Comparison of ENCODE assay signal across 16 mouse cellular contexts in the genomic region with DNA sequence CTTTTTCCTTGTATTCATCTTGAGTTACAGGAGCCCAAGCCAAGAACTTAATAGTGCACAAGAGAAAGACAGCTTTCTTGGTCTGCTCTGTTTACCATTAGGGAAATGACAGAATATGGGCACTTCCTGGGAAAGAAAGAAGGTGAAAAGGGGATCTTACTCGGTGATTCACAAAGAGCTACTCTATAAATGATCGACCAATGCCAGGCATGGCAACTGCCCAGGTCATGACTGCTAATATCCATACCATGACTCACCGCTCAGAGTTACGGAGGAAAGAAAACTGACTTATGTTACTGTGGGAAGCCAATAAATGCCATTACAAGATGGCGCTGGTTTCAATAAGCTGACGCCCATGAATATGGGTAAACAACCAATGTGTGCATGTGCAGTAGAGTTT.
"Had no signal": no experiment of that assay in that cellular context is flagged by ENCODE, and none has a peak within 500 bp of the region (broad histone marks: within the 10 kb centered on the region; RNA-seq: fewer than 3 reads in every experiment).

No protein-coding gene starts in this region.

- DNase-seq: liver, postnatal 0 days; lung, adult 2 months; lung, postnatal 14 days; lung, postnatal 36 days; right cerebral cortex, postnatal 14 days; thymus, adult 18-20 months; thymus, postnatal 36 days had no signal

- H3K4me3 ChIP-seq: lung, embryonic 15.5 days; megakaryocyte, embryonic 14.5 days; midbrain, embryonic 13.5 days; midbrain, embryonic 15.5 days; neural tube, embryonic 12.5 days; stomach, embryonic 15.5 days had no signal

- H3K27me3 ChIP-seq: lung, embryonic 15.5 days; midbrain, embryonic 15.5 days; neural tube, embryonic 12.5 days; stomach, embryonic 15.5 days had no signal

- H3K36me3 ChIP-seq: lung, embryonic 15.5 days; midbrain, embryonic 13.5 days; midbrain, embryonic 15.5 days; neural tube, embryonic 12.5 days; stomach, embryonic 15.5 days had no signal

- H3K4me1 ChIP-seq: neural tube, embryonic 12.5 days had no signal

- H3K9me3 ChIP-seq: lung, embryonic 15.5 days; megakaryocyte, embryonic 14.5 days; midbrain, embryonic 13.5 days; midbrain, embryonic 15.5 days; neural tube, embryonic 12.5 days; stomach, embryonic 15.5 days had no signal

- H3K9ac ChIP-seq: liver, postnatal 0 days; lung, embryonic 15.5 days; midbrain, embryonic 13.5 days; midbrain, embryonic 15.5 days; neural tube, embryonic 12.5 days; stomach, embryonic 15.5 days had no signal

- H3K27ac ChIP-seq: lung, embryonic 15.5 days; macrophage; midbrain, embryonic 13.5 days; midbrain, embryonic 15.5 days; neural tube, embryonic 12.5 days; stomach, embryonic 15.5 days had no signal

- ATAC-seq: liver, postnatal 0 days; lung, postnatal 0 days; midbrain, embryonic 13.5 days; midbrain, embryonic 15.5 days had no signal

- H3K4me2 ChIP-seq: lung, embryonic 15.5 days; midbrain, embryonic 11.5 days; midbrain, embryonic 13.5 days; midbrain, embryonic 15.5 days; neural tube, embryonic 12.5 days; stomach, embryonic 15.5 days had no signal
